Mouse (Mus musculus) left cerebral cortex, adult 18-20 months (tissue): Measurements from ENCODE around the gene A730015C16Rik. TPM values are rescaled to one million over a fixed set of nuclear protein-coding genes. Genes with fewer than 3 reads are reported as not detected.
A peak's percentile ranks its signal among the peaks of the same experiment; 100 is the strongest.

Source experiments
- DNase-seq, 2 experiments: peaks; one replicate each; pipeline ENCODE4 v3.0.0; 2021 to 2022; ENCODE audit warnings: low spot score in 2 of 2, mixed read lengths in 1 of 2
- long read RNA-seq, 2 experiments: library from polyadenylated mRNA; stranded (forward); transcript quantifications; one replicate each; pipeline ENCODE4 v2.0.0; 2021
- total RNA-seq, 2 experiments: library from RNA; stranded (reverse); gene quantifications; 2 replicates each; pipeline ENCODE4 v1.2.3; 2021

Gene A730015C16Rik
- total RNA-seq = not detected
- long read RNA-seq, experiment 1, partial matches to known transcripts = 0 of 1 reads
- long read RNA-seq, experiment 1, other reads (novel, unspliced or antisense) = 0 of 1 reads
- long read RNA-seq, experiment 2 = 0 reads

GRCm38 (mm10) chr4:108848505-108848848 lies at the start of gene A730015C16Rik:
A730015C16Rik (minus strand) TSS chr4:108848619.
- peak in 1 of 2 experiments; percentile 11 for DNase-seq

DNA sequence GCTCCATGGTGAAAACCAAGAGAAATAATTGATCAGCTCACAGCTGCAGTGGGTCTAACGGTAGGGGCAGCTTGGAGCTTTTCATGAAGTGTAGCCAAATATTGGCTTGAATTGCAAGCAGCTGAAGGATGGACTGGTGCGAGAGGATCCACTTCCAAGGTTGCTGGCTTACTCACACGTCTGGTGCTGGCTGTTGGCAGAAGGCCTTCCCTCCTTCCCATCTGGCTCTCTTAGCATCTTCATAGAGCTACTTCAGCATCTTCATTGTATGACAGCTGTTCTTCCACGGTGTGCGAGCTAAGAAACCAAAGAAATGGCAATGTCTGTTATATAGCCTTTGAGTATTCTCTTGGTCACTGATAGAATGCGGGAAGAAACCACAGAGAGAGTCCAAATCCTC lies 42.5 kb upstream of the A730015C16Rik start:
- DNase-seq = peak; percentile 12 to 39

DNA sequence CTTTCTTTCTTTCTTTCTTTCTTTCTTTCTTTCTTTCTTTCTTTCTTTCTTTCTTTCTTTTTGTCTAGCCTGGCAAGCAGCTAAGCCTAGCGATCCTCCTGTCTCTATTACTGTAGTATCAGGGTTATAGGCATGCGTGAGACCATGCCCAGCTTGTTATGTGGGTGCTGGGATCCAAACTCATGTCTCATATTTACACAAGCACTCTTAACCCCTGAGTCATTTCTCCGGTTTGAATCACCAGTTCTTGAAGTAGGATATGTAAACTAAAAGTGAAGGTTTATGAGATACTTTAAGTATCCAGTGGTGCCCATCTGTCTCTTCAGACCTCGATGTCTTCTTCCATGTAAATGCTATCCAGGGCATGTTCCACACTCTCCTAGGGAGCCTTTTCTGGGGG lies 39.0 kb upstream of the A730015C16Rik start:
- DNase-seq = no peak

DNA sequence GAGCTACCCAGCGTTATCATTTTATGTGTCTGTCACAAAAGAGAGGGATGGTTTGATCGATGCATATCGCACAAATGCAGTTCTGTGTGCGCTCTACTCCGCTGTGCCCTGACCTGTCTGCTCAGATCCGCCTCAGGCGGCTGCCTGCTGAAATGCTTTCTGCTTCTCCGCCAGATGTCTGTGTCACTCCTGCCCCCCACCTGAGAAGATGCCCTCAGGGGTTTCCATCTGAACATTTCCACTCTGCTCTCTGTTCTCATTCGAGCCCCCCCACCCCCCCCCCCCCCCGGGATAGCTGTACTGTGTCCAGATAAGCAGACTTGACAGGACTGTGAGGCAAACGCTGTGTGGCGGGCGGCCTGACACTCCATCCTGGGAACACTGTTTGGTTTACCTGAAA lies 35.4 kb upstream of the A730015C16Rik start:
- DNase-seq = no peak

- DNase-seq = peak; percentile 24 to 47
These were observed 30.8 kb upstream of the A730015C16Rik start, which contains the start of gene Rab3b for GRCm38 (mm10) chr4:108878963-108879822. Rab3b (plus strand) TSS chr4:108879063.

DNA sequence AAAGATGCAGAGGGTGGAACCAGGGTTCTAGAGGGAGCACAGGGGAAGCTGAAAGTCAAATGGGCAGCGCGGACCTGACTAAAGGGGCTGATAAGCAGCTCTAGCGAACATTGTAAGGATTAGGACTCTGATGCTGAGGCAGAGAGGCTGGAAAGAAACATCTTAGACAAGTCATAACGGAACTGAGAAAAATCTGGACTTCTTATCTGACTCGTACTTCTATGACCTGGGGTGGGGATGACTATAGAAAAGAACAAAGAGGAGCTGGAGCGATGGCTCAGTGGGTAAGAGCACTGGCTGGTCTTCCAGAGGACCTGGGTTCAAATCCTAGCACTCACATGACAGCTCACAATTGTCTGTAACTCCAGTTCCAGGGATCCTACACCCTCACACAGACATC lies 29.5 kb upstream of the A730015C16Rik start:
- DNase-seq = no peak

DNA sequence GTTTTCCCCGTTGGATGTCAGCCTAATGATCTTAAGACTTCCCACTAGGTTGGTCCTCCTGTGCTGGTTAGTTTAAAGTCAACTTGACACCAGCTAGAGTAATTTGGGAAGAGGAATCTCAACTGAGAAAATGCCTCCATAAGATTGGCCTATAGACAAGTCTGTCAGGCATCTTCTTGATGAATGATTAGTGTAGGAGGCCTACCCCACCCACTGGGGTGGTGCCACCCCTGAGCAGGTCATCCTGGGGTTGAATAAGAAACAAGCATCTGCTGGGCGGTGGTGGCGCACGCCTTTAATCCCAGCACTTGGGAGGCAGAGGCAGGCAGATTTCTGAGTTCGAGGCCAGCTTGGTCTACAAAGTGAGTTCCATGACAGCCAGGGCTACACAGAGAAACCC lies 25.3 kb upstream of the A730015C16Rik start:
- DNase-seq = no peak

DNA sequence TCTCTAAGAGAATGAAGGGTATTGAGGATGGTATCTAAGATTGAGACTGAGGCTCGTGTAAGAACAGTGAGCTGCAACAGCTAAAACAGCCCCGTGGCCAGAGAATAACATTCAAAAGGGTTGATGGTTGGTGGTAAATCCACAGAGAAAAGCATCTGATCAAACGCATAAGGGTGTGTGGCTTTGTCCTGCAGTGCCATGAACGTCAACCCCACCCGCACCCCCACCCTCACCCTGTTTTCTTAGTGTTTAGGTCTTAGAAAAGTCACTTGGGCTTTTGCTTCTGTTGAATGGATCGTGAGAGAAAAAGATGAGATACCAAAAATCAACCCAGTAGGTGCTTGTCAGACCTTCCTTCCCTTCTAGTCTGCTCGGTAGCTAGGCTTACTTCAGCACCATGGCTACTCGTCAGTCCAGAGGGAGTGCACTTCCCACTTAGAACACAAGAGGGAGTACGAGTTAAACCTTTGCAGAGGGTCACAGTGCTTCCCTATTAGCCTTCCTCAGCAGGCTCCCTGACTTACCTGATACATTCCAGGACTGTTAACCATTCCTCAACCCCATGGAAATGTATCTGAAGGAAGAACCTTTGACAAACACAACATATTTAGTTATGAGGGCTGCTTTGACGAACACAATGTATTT lies 21.4 kb upstream of the A730015C16Rik start:
- peak; percentile 89 to 98 for DNase-seq

DNA sequence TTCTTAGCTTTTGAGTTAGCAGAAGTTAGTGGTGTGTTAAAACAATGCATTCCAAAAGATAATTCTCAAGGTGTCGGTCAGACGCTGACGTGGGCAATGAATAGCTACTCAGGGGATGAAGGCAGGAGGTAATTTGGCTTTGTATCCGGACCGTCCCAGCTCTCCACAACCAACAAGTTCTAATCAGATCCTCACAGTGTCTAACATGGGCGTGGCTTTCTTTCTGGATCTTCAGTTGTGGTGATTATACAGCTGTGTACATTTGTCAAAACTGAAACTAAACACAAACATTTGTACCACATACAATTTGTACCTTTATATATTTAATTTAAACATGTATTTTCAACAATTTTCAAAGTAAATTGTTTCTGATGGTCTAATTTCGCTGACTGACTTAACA lies 18.4 kb upstream of the A730015C16Rik start:
- no peak for DNase-seq

GRCm38 (mm10) chr4:108847715-108848504 lies 509 bp downstream of the A730015C16Rik start, which contains the start of gene Kti12:
Kti12 (plus strand) TSS chr4:108847785.
- peak; percentile 83 to 86 for DNase-seq

- no peak for DNase-seq
These were observed 2.4 kb downstream of the A730015C16Rik start for GRCm38 (mm10) chr4:108845824-108846569.

GRCm38 (mm10) chr4:108843336-108843735 lies 5.1 kb downstream of the A730015C16Rik start:
- no peak for DNase-seq

GRCm38 (mm10) chr4:108841920-108842578 lies 6.4 kb downstream of the A730015C16Rik start:
- no peak for DNase-seq

GRCm38 (mm10) chr4:108838031-108838430 lies 10.4 kb downstream of the A730015C16Rik start:
- peak; percentile 7 to 16 for DNase-seq

DNA sequence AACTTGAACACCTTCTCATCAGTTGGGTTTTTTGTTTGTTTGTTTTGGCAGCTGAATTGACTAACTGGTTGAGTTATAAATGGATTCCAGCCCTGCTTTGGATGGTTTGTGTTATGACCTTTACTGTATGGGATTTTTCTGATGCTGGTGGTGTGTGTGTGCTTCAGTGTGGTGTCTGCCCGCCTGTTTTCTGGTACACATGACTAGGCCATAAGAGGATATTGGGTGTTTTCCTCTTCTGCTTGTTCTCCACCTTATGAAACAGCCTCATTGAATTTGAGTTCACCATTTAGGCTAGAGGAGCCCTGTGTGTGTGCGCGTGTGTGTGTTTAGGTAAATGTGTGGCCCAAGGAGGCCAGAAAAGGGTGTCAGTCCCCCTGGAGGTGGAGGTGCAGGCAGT lies 12.9 kb downstream of the A730015C16Rik start:
- no peak for DNase-seq

DNA sequence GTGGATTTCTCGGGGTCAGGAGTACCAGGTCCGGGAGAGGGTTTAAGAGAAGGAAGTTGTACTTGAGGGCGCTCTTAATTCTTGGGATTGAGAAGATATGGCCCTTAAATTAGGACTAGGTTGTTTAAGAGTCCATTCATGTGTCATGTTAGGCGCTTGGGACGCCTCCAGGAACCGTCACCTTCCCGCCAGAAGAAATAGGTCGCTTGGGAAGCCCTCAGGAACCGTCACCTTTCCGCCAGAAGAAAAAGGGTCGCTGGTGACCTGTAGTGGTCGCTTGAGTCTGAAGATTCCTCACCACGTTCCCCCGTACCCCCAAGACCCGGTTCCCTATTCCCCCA lies 13.5 kb downstream of the A730015C16Rik start:
- no peak for DNase-seq

DNA sequence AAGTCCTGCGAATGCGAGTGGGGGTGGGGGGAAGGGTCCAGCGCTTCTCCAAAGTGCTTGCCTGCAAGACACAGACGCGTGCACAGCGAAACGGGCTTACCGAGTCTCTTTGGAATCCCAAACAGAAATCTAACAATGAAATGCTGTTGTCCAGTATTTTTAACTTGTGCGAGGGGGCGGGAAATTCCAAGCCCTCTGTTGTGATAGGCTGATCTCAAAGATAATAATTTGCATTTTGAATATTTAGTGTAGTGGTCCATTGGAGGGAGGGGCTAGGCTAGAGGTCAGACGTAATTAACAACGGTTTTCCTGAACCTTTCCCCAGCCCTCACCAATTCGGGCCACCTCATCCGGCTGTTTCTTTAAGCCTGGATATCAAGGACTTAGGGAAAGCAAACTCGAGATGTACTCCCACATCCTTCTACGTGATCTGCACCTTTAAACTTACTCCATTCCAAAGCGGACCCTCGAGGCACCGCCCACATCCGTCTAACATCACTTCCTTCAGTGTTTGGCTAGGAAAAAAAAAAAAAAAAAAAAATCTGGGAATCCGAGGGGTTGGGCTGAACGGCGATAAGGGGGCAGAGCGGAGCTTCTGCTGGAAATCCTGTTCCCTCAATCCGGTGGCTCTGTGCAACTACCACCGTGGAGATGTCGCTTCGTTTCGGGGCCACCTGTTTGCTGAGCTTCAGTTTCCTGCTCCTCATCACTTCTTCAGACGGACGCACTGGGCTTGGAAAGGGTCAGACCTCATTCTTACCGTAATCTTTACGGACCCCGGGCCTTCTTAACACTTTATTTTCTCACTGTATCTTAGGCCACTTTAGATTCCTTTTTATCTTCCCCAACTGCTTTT lies 14.1 kb downstream of the A730015C16Rik start, which contains the start of gene Txndc12:
Gene Txndc12 (plus strand): TSS at position 487 of the 856 bp plus-strand sequence.
- peak; percentile 75 to 80 for DNase-seq

GRCm38 (mm10) chr4:108833828-108834114 lies 14.6 kb downstream of the A730015C16Rik start:
- DNase-seq = no peak
